Mouse (Mus musculus): ENCODE measurements around the gene 1810010D01Rik. TPM values are rescaled to one million over a fixed set of nuclear protein-coding genes. Genes with fewer than 3 reads are reported as not detected.

Gene 1810010D01Rik
- total and polyA plus RNA-seq, 3 experiments, result not detected

GRCm38 (mm10) chr7:145199711-145200110, 8.2 kb downstream of the 1810010D01Rik start:
- Histone ChIP-seq H3K9me3 (replicated peaks; ENCODE audit: low read length) (peaks cover 11% of the 10 kb centered on the region), H3K9ac (ENCODE audit: insufficient read depth, low read depth) (no peak overlapping the region), H3K27ac (ENCODE audit: insufficient read depth, low read depth) (no peak overlapping the region), H3K27me3 (replicated peaks) (peaks cover 82% of the 10 kb centered on the region), H3K36me3 (replicated peaks in 1 of 2; ENCODE audit: control insufficient read depth in 1 of 2, insufficient read depth in 1 of 2, low read length in 1 of 2) (no peaks in the 10 kb centered on the region), H3K4me3 (replicated peaks in 1 of 3; ENCODE audit: low read depth in 2 of 3, low read length in 2 of 3, poor library complexity in 1 of 3) (no peak overlapping the region), H3K79me2 (replicated peaks; ENCODE audit: control insufficient read depth, extremely low read depth, insufficient read depth, poor library complexity, severe bottlenecking) (no peaks in the 10 kb centered on the region), H3K4me1 (ENCODE audit: control insufficient read depth in 1 of 2, insufficient read depth in 2 of 2) (peaks cover 0 to 7% of the 10 kb centered on the region in 2 experiments; a peak in 2 of 4 replicates), H3K4me2 (ENCODE audit: insufficient read depth, low read depth, poor library complexity, severe bottlenecking) (no peak overlapping the region)
- DNase-seq (ENCODE audit: extremely low read depth), result no peak
- dilution Hi-C loops (cut with MboI; ENCODE audit: extremely low pct_ligation_motif_present, extremely low pct_unique_long_range_greater_than_20kb, low sequenced_read_pairs) (no loop called here), in situ Hi-C loops (cut with MboI; ENCODE audit: low pct_ligation_motif_present, low pct_unique_long_range_greater_than_20kb, low sequenced_read_pairs) (no loop called here)
- no peak for TF ChIP-seq UBTF (IDR thresholded peaks at IDR 0.05; ENCODE audit: low read depth, low read length)
- TF ChIP-seq MAZ (IDR thresholded peaks at IDR 0.05; ENCODE audit: low read depth, low read length), result no peak
- TF ChIP-seq BHLHE40 (IDR thresholded peaks at IDR 0.05; ENCODE audit: low read depth, low read length), result no peak
- no peak for TF ChIP-seq RAD21 (IDR thresholded peaks at IDR 0.05; ENCODE audit: low read depth, low read length)

GRCm38 (mm10) chr7:145198223-145198714, 9.7 kb downstream of the 1810010D01Rik start:
- H3K27me3 ChIP-seq (replicated peaks), result peaks cover 80% of the 10 kb centered on the region
- H3K9ac ChIP-seq (ENCODE audit: insufficient read depth, low read depth), result no peak overlapping the region
- DNase-seq (ENCODE audit: extremely low read depth), result peak; percentile 5
- H3K4me3 ChIP-seq (replicated peaks in 1 of 3; ENCODE audit: low read depth in 2 of 3, low read length in 2 of 3, poor library complexity in 1 of 3), result no peak overlapping the region
- no peaks in the 10 kb centered on the region for H3K79me2 ChIP-seq (replicated peaks; ENCODE audit: control insufficient read depth, extremely low read depth, insufficient read depth, poor library complexity, severe bottlenecking)
- in situ Hi-C loops (cut with MboI; ENCODE audit: low pct_ligation_motif_present, low pct_unique_long_range_greater_than_20kb, low sequenced_read_pairs), result no loop called here
- H3K9me3 ChIP-seq (replicated peaks; ENCODE audit: low read length), result peaks cover 11% of the 10 kb centered on the region
- no peak for TF ChIP-seq ZC3H11A (IDR thresholded peaks at IDR 0.05; ENCODE audit: low read depth, low read length)
- no peaks in the 10 kb centered on the region for H3K36me3 ChIP-seq (replicated peaks in 1 of 2; ENCODE audit: control insufficient read depth in 1 of 2, insufficient read depth in 1 of 2, low read length in 1 of 2)
- H3K4me2 ChIP-seq (ENCODE audit: insufficient read depth, low read depth, poor library complexity, severe bottlenecking), result no peak overlapping the region
- H3K4me1 ChIP-seq (ENCODE audit: control insufficient read depth in 1 of 2, insufficient read depth in 2 of 2), result peaks cover 0 to 7% of the 10 kb centered on the region in 2 experiments; a peak in 2 of 4 replicates
- dilution Hi-C loops (cut with MboI; ENCODE audit: extremely low pct_ligation_motif_present, extremely low pct_unique_long_range_greater_than_20kb, low sequenced_read_pairs), result no loop called here
- no peak overlapping the region for H3K27ac ChIP-seq (ENCODE audit: insufficient read depth, low read depth)

GRCm38 (mm10) chr7:145197711-145198110, 10.2 kb downstream of the 1810010D01Rik start:
- in situ Hi-C loops (cut with MboI; ENCODE audit: low pct_ligation_motif_present, low pct_unique_long_range_greater_than_20kb, low sequenced_read_pairs), result no loop called here

More at GRCm38 (mm10) chr7:145197711-145198110, 10.2 kb downstream of the 1810010D01Rik start:
- dilution Hi-C loops (cut with MboI; ENCODE audit: extremely low pct_ligation_motif_present, extremely low pct_unique_long_range_greater_than_20kb, low sequenced_read_pairs), result no loop called here
- Histone ChIP-seq H3K79me2 (replicated peaks; ENCODE audit: control insufficient read depth, extremely low read depth, insufficient read depth, poor library complexity, severe bottlenecking) (no peaks in the 10 kb centered on the region), H3K4me1 (ENCODE audit: control insufficient read depth in 1 of 2, insufficient read depth in 2 of 2) (peaks cover 0 to 7% of the 10 kb centered on the region in 2 experiments; a peak in 2 of 4 replicates), H3K36me3 (replicated peaks in 1 of 2; ENCODE audit: control insufficient read depth in 1 of 2, insufficient read depth in 1 of 2, low read length in 1 of 2) (no peaks in the 10 kb centered on the region), H3K27me3 (replicated peaks) (peaks cover 79% of the 10 kb centered on the region), H3K9ac (ENCODE audit: insufficient read depth, low read depth) (no peak overlapping the region), H3K4me2 (ENCODE audit: insufficient read depth, low read depth, poor library complexity, severe bottlenecking) (no peak overlapping the region), H3K27ac (ENCODE audit: insufficient read depth, low read depth) (no peak overlapping the region), H3K9me3 (replicated peaks; ENCODE audit: low read length) (peaks cover 11% of the 10 kb centered on the region), H3K4me3 (replicated peaks in 1 of 3; ENCODE audit: low read depth in 2 of 3, low read length in 2 of 3, poor library complexity in 1 of 3) (no peak overlapping the region)
- TF ChIP-seq CTCF (conservative IDR thresholded peaks at IDR 0.05 in 1 of 2, IDR thresholded peaks at IDR 0.05 in 1 of 2; ENCODE audit: low read depth in 2 of 2, low read length in 2 of 2) (no peak), IRF4 (IDR thresholded peaks at IDR 0.05; ENCODE audit: low read depth, low read length) (no peak), ZMIZ1 (IDR thresholded peaks at IDR 0.05; ENCODE audit: low read depth, low read length) (no peak), USF1 (IDR thresholded peaks at IDR 0.05; ENCODE audit: low read depth, low read length) (no peak)
- DNase-seq (ENCODE audit: extremely low read depth), result no peak

Measured in CH12.LX (cell line).